Mouse (Mus musculus) liver, adult 2 months (tissue): ENCODE data around the gene Wrnip1.

Experiments used
- CTCF ChIP-seq: fragments of 200-500 bp; IDR thresholded peaks from 2 replicates; pipeline ENCODE4 v1.5.1; 2011; ENCODE audit warnings: low read depth, low read length, control low read depth
- POLR2A ChIP-seq: fragments of 200-500 bp; IDR thresholded peaks from 2 replicates; pipeline ENCODE4 v1.6.1; 2011; ENCODE audit warnings: low read length, control low read depth; ENCODE audit not compliant: insufficient read depth; ENCODE audit errors: extremely low read depth

DNA sequence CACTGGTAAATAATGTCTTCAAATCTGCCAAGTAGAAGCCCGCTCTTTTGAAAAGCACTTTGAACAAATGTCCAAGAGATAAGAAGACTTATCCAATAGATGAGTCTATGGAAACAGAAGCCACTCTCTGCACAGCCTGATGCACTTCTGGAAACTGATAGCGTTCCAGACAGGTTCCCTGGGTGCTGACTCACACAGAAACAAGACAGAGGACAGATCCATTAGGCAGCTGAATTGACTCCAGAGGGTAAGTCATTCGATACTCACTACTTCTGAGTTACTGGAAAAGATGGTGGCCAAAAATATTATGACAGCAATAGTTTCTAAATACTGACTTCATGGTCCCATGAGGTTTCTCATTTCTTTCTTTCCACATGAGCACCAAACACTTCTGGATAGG is 59.0 kb downstream of the Wrnip1 start:
- TF ChIP-seq POLR2A (no peak), CTCF (no peak)
